In genomic region chr2:113645199-113645598, GRCm38 (mm10) we compare ENCODE assay signal across 13 mouse cellular contexts.
A peak's percentile ranks its signal among the peaks of the same experiment; 100 is the strongest.
DNase-seq lines count a peak whose midpoint lies in the region; ATAC-seq lines count a peak whose summit lies in the region.
"Had no signal": no experiment of that assay in that cellular context is flagged by ENCODE, and none has a peak within 500 bp of the region (broad histone marks: within the 10 kb centered on the region; RNA-seq: fewer than 3 reads in every experiment).

No protein-coding gene starts in this region.

- no peaks in the 10 kb centered on the region for H3K9me3 ChIP-seq in limb, embryonic 10.5 days (replicated peaks)
- H3K9me3 ChIP-seq: heart, embryonic 12.5 days; neural tube, embryonic 15.5 days had no signal

- no peaks in the 10 kb centered on the region for H3K36me3 ChIP-seq in limb, embryonic 10.5 days
- H3K36me3 ChIP-seq: heart, embryonic 12.5 days; neural tube, embryonic 15.5 days had no signal

- peak; percentile 51 to 72 for DNase-seq in layer of hippocampus, adult 18-20 months (ENCODE audit: low spot score in 2 of 2)
- DNase-seq in layer of hippocampus, adult 9-10 months (ENCODE audit: low spot score) = no peak
- DNase-seq in brain, adult 2 months (ENCODE audit: low read depth, low spot score) = peak; percentile 60
- DNase-seq in fat pad, adult 2 months (ENCODE audit: extremely low read depth, low read depth, low spot score) = peak; percentile 4
- DNase-seq in lung, postnatal 10 days = peak; percentile 20
- no peak for DNase-seq in limb, embryonic 10.5 days (ENCODE audit: low spot score)
- DNase-seq: cerebellum, postnatal 36 days had no signal

- no peak overlapping the region for H3K4me3 ChIP-seq in limb, embryonic 10.5 days
- H3K4me3 ChIP-seq: heart, embryonic 12.5 days; neural tube, embryonic 15.5 days had no signal

- H3K4me1 ChIP-seq in limb, embryonic 10.5 days = peaks cover 5% of the 10 kb centered on the region; the same call in 1 of the 2 replicates
- H3K4me1 ChIP-seq: neural tube, embryonic 15.5 days had no signal

- 89% methylated on average over 12 of the region's 12 CpGs for WGBS in limb, embryonic 10.5 days

- ATAC-seq in erythroblast, adult 5-6 weeks (replicated peaks; ENCODE audit: low FRiP score, poor library complexity, severe bottlenecking) = no peak
- ATAC-seq: activated CD4-positive, CD25-positive, alpha-beta regulatory T cell, adult 4 months; CD4-positive, CD25-positive, alpha-beta regulatory T cell, adult 4 months; intestine, embryonic 16.5 days had no signal

- no peaks in the 10 kb centered on the region for H3K27me3 ChIP-seq in limb, embryonic 10.5 days (ENCODE audit: low read depth, poor library complexity, severe bottlenecking)
- H3K27me3 ChIP-seq: heart, embryonic 12.5 days; neural tube, embryonic 15.5 days had no signal

- no peak overlapping the region for H3K27ac ChIP-seq in limb, embryonic 10.5 days
- H3K27ac ChIP-seq: neural tube, embryonic 15.5 days had no signal

Comparison
In these comparisons a context has a peak if more than half of its experiments do, and no peak if none do; other contexts are left out.
1. DNase-seq: peak in layer of hippocampus, adult 18-20 months (2 of 2), brain, adult 2 months (single experiment), fat pad, adult 2 months (single experiment) and lung, postnatal 10 days (single experiment); none in layer of hippocampus, adult 9-10 months (single experiment) and limb, embryonic 10.5 days (single experiment).